Mouse (Mus musculus) heart, adult 2 months (tissue): ENCODE data around the gene Dnajb5. TPM values are rescaled to one million over a fixed set of nuclear protein-coding genes. Genes with fewer than 3 reads are reported as not detected.
A peak's percentile ranks its signal among the peaks of the same experiment; 100 is the strongest.

Experiments used
- DNase-seq, 2 experiments: peaks; one replicate each; pipeline ENCODE4 v3.0.0; 2021
- H3K27ac ChIP-seq: fragments of 200-600 bp; 2 replicates; pipeline ENCODE4 v1.8.1; 2022
- H3K27me3 ChIP-seq: fragments of 200-500 bp; 2 replicates; pipeline ENCODE4 v1.6.1; 2012; ENCODE audit warnings: mild to moderate bottlenecking, low read length, inconsistent platforms, mixed read lengths; ENCODE audit not compliant: control insufficient read depth, insufficient read depth
- H3K36me3 ChIP-seq: fragments of 200-500 bp; 2 replicates; pipeline ENCODE4 v1.6.1; 2012; ENCODE audit warnings: low read length, inconsistent platforms; ENCODE audit not compliant: control insufficient read depth, insufficient read depth
- H3K4me1 ChIP-seq: fragments of 200-500 bp; 2 replicates; pipeline ENCODE4 v1.6.1; 2011; ENCODE audit warnings: low read length; ENCODE audit not compliant: control insufficient read depth, insufficient read depth
- H3K4me3 ChIP-seq: fragments of 200-600 bp; 2 replicates; pipeline ENCODE4 v1.8.1; 2022
- H3K79me2 ChIP-seq: fragments of 200-500 bp; replicated peaks from 2 replicates; pipeline ENCODE4 v1.6.1; 2012; ENCODE audit warnings: mild to moderate bottlenecking, inconsistent platforms, low read length, moderate library complexity, mixed read lengths; ENCODE audit not compliant: control insufficient read depth, insufficient read depth
- H3K9ac ChIP-seq: fragments of 200-500 bp; 2 replicates; pipeline ENCODE4 v1.6.1; 2012; ENCODE audit warnings: low read depth, mild to moderate bottlenecking, control low read depth, inconsistent platforms, low read length, mixed read lengths
- CTCF ChIP-seq: fragments of 200-600 bp; IDR thresholded peaks from 2 replicates; pipeline ENCODE4 v1.8.1; 2022; ENCODE audit warnings: antibody characterized with exemption, mild to moderate bottlenecking, moderate library complexity
- EP300 ChIP-seq: fragments of 200-500 bp; IDR thresholded peaks from 2 replicates; pipeline ENCODE4 v1.6.1; 2011; ENCODE audit warnings: low read depth, low read length, control low read depth; ENCODE audit not compliant: insufficient read depth
- POLR2A ChIP-seq: fragments of 200-500 bp; IDR thresholded peaks from 2 replicates; pipeline ENCODE4 v1.6.1; 2011; ENCODE audit warnings: mild to moderate bottlenecking, low read depth, low read length, control low read depth; ENCODE audit not compliant: insufficient read depth
- WGBS: fragments of 180-500 bp; shearing (Covaris S2); methylation state at CpG from one replicate; pipeline ENCODE4 v1.1.7; 2018; 5-methylcytosine and 5-hydroxymethylcytosine counted together
- intact Hi-C: fragments of 180-260 bp; cut with DNase I; formaldehyde crosslinking; loops from one replicate; pipeline ENCODE4 v1.15.1; 2025
- long read RNA-seq: library from polyadenylated mRNA; stranded (forward); transcript quantifications from one replicate; pipeline ENCODE4 v2.0.0, GENCODE M21; 2021
- polyA plus RNA-seq: library from polyadenylated mRNA; depleted of rRNA; stranded (reverse); fragments of >200 nt; gene quantifications from 2 replicates; pipeline ENCODE4 v1.2.3, GENCODE M21; 2012; rRNA removed
- total RNA-seq, 2 experiments: library from RNA; stranded (reverse); gene quantifications; 2 replicates each; pipeline ENCODE4 v1.2.3; 2021

Gene Dnajb5
- total RNA-seq (100 to 1,000 TPM in 1 of 2 experiments, 10 to 100 TPM in 1; 88.5 to 103 TPM), polyA plus RNA-seq (45.6 and 51.1 TPM in 2 replicates)
- long read RNA-seq, full-length matches to known transcripts: 20 of 27 reads
- long read RNA-seq, partial matches to known transcripts: 7 of 27 reads
- long read RNA-seq, other reads (novel, unspliced or antisense): 0 of 27 reads

- H3K4me3 ChIP-seq: peak within 1 kb of the TSS; percentile 90
- TF ChIP-seq CTCF: no peak
- TF ChIP-seq POLR2A: no peak
- 0 out of 2 replicates have a peak, but pooled peaks have one; percentile 38 for TF ChIP-seq EP300
- no peaks in the 10 kb centered on the region for H3K79me2 ChIP-seq
- no peaks in the 10 kb centered on the region for H3K27me3 ChIP-seq
- peak within 1 kb of the TSS; percentile 99 for H3K27ac ChIP-seq
- no peaks in the 10 kb centered on the region for H3K36me3 ChIP-seq
- WGBS: 1% methylated on average over 38 of the region's 39 CpGs
- DNase-seq: peak; percentile 98 to 99
- H3K4me1 ChIP-seq: peaks cover 7% of the 10 kb centered on the region
- peak within 1 kb of the TSS; percentile 93 for H3K9ac ChIP-seq
- intact Hi-C loops: no loop called here
Measured at GRCm38 (mm10) chr4:42949676-42950051, at the start of gene Dnajb5. Gene Dnajb5 (plus strand): TSS chr4:42949814.

GRCm38 (mm10) chr4:42900878-42901277 is 48.7 kb upstream of the Dnajb5 start:
- 51% methylated on average over 5 of the region's 5 CpGs for WGBS
- H3K4me3 ChIP-seq: no peak overlapping the region
- intact Hi-C loops: no loop called here
- H3K4me1 ChIP-seq: no peaks in the 10 kb centered on the region
- H3K36me3 ChIP-seq: no peaks in the 10 kb centered on the region
- no peaks in the 10 kb centered on the region for H3K27me3 ChIP-seq
- no peak for DNase-seq
- H3K27ac ChIP-seq: no peak overlapping the region
- no peak overlapping the region for H3K9ac ChIP-seq
- H3K79me2 ChIP-seq: no peaks in the 10 kb centered on the region
- TF ChIP-seq CTCF (no peak), EP300 (no peak), POLR2A (no peak)

GRCm38 (mm10) chr4:42902174-42902573 is 47.4 kb upstream of the Dnajb5 start:
- Histone ChIP-seq H3K4me3 (no peak overlapping the region), H3K79me2 (no peaks in the 10 kb centered on the region), H3K4me1 (no peaks in the 10 kb centered on the region), H3K36me3 (no peaks in the 10 kb centered on the region), H3K27me3 (no peaks in the 10 kb centered on the region), H3K9ac (no peak overlapping the region), H3K27ac (no peak overlapping the region)
- intact Hi-C loops: no loop called here
- TF ChIP-seq CTCF (peak; percentile 42), POLR2A (no peak)
- 46% methylated on average over 9 of the region's 9 CpGs for WGBS
- no peak for DNase-seq

- H3K79me2 ChIP-seq: no peaks in the 10 kb centered on the region
- H3K27me3 ChIP-seq: no peaks in the 10 kb centered on the region
- WGBS: 77% methylated on average over 5 of the region's 5 CpGs
- no peak overlapping the region for H3K4me3 ChIP-seq
- no peak for TF ChIP-seq EP300
- no peak for TF ChIP-seq CTCF
- TF ChIP-seq POLR2A: no peak
- no peak overlapping the region for H3K27ac ChIP-seq
- no peak overlapping the region for H3K9ac ChIP-seq
- intact Hi-C loops: no loop called here
- H3K4me1 ChIP-seq: no peaks in the 10 kb centered on the region
- H3K36me3 ChIP-seq: no peaks in the 10 kb centered on the region
- no peak for DNase-seq
Measured at GRCm38 (mm10) chr4:42902730-42903129, 46.9 kb upstream of the Dnajb5 start.

GRCm38 (mm10) chr4:42903942-42904341 is 45.7 kb upstream of the Dnajb5 start:
- no peak overlapping the region for H3K27ac ChIP-seq
- DNase-seq: no peak
- 80% methylated on average over 1 of the region's 1 CpGs for WGBS
- no peaks in the 10 kb centered on the region for H3K36me3 ChIP-seq
- no peak overlapping the region for H3K4me3 ChIP-seq
- H3K27me3 ChIP-seq: no peaks in the 10 kb centered on the region
- H3K9ac ChIP-seq: no peak overlapping the region
- H3K4me1 ChIP-seq: no peaks in the 10 kb centered on the region
- H3K79me2 ChIP-seq: no peaks in the 10 kb centered on the region
- TF ChIP-seq POLR2A (no peak), EP300 (no peak), CTCF (no peak)
- intact Hi-C loops: no loop called here

- 85% methylated on average over 3 of the region's 3 CpGs for WGBS
- intact Hi-C loops: no loop called here
- Histone ChIP-seq H3K36me3 (no peaks in the 10 kb centered on the region), H3K4me1 (no peaks in the 10 kb centered on the region), H3K9ac (no peak overlapping the region), H3K79me2 (no peaks in the 10 kb centered on the region), H3K27ac (no peak overlapping the region), H3K27me3 (no peaks in the 10 kb centered on the region), H3K4me3 (no peak overlapping the region)
- TF ChIP-seq POLR2A: no peak
- no peak for TF ChIP-seq EP300
- TF ChIP-seq CTCF: no peak
- DNase-seq: no peak
Measured at GRCm38 (mm10) chr4:42904523-42904922, 45.1 kb upstream of the Dnajb5 start.
